Mouse (Mus musculus): ENCODE measurements around the gene Galp. TPM values are rescaled to one million over a fixed set of nuclear protein-coding genes. Genes with fewer than 3 reads are reported as not detected.
A peak's percentile ranks its signal among the peaks of the same experiment; 100 is the strongest.

Galp gene
- not detected in 2 replicates for polyA plus RNA-seq (2014; fragmentation: Nextera tagmentation; extraction: Ambion mirVana)

DNA sequence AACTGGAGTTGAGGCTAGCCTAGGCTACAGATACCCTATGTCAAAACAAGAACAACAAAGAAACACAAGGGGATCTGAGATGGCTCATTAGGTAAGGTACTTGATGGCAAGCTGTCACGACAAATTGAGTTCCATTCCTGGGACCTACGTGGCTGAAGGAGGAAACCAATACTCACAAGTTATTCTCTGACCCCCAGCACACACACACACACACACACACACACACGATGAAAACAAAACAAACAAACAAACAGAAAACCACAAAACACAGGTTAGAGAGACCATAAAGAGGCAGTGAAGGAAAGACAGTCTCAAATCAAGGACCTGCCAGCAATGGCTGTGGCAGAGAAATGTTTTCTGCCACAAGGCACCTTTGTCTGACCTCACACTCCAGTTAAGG lies at the start of gene Galp:
Gene Galp, plus strand, starts transcription at position 301 of the 400 bp plus-strand sequence.
- no peak within 1 kb of the TSS for H3K4me3 ChIP-seq (ENCODE audit: low read depth, low read length)
- H3K4me1 ChIP-seq (ENCODE audit: control insufficient read depth, insufficient read depth, low read length), result no peaks in the 10 kb centered on the region
- H3K9me3 ChIP-seq (replicated peaks; ENCODE audit: control insufficient read depth, low read length), result no peaks in the 10 kb centered on the region
- 54% methylated on average over 3 of the region's 3 CpGs for WGBS
- ATAC-seq (replicated peaks; ENCODE audit: insufficient number of reproducible peaks, low FRiP score, low TSS enrichment, low read depth) (no peak), DNase-seq (ENCODE audit: low spot score) (no peak)
- H3K9ac ChIP-seq (replicated peaks; ENCODE audit: low read length), result no peak within 1 kb of the TSS
- no peak within 1 kb of the TSS for H3K4me2 ChIP-seq (ENCODE audit: low read depth, low read length)
- no peak within 1 kb of the TSS for H3K27ac ChIP-seq (replicated peaks; ENCODE audit: low read depth, low read length)
- no peaks in the 10 kb centered on the region for H3K36me3 ChIP-seq (replicated peaks; ENCODE audit: control insufficient read depth, insufficient read depth, low read depth, low read length)
- no peaks in the 10 kb centered on the region for H3K27me3 ChIP-seq (ENCODE audit: control insufficient read depth, insufficient read depth, low read length)

DNA sequence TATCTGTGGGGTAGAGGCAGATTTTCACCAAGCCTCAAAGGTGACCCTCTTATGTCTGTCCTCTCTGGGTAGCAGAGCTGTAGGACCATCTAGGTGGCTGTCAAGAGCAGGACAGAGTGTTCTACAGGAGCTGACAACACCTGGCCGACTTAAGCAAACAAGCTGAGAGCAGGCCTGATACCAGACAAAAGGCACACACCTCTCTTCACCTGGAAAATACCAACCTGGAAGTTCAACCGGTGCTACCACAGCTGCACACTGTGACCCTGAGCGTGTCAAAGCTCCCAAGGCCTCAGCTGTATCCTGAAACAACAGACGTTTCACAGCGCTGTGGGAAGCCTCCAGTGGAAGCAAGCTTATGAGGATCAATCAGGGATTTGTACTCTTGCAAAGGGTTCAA lies 49.2 kb upstream of the Galp start:
- DNase-seq (ENCODE audit: low spot score) (no peak), ATAC-seq (replicated peaks; ENCODE audit: insufficient number of reproducible peaks, low FRiP score, low TSS enrichment, low read depth) (no peak)
- H3K27me3 ChIP-seq (ENCODE audit: control insufficient read depth, insufficient read depth, low read length), result no peaks in the 10 kb centered on the region
- 87% methylated on average over 5 of the region's 5 CpGs for WGBS
- no peaks in the 10 kb centered on the region for H3K9me3 ChIP-seq (replicated peaks; ENCODE audit: control insufficient read depth, low read length)
- H3K4me2 ChIP-seq (ENCODE audit: low read depth, low read length), result no peak overlapping the region
- no peak overlapping the region for H3K4me3 ChIP-seq (ENCODE audit: low read depth, low read length)
- H3K27ac ChIP-seq (replicated peaks; ENCODE audit: low read depth, low read length), result no peak overlapping the region
- no peaks in the 10 kb centered on the region for H3K4me1 ChIP-seq (ENCODE audit: control insufficient read depth, insufficient read depth, low read length)
- no peaks in the 10 kb centered on the region for H3K36me3 ChIP-seq (replicated peaks; ENCODE audit: control insufficient read depth, insufficient read depth, low read depth, low read length)
- no peak overlapping the region; the same call in 1 of the 2 replicates for H3K9ac ChIP-seq (replicated peaks; ENCODE audit: low read length)

DNA sequence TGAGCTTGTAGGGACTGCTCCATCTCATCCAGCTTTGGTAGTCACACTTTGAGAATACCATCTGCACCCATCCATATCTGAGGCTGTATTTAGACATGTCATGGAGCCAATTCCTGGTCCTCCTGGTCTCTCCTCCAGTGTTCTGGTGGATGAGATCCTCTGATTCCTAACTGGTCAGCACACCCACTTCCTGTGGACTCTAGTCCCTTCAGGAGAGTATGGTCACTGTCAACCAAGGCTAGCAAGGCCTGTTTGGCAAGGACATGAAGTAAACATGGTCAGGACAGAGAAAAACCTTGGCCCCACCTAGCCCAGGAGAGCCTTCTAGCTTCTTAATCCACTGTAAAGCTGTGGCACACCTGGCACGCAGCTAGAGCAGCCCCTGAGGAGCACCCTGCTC lies 45.6 kb upstream of the Galp start:
- DNase-seq (ENCODE audit: low spot score) (no peak), ATAC-seq (replicated peaks; ENCODE audit: insufficient number of reproducible peaks, low FRiP score, low TSS enrichment, low read depth) (no peak)
- Histone ChIP-seq H3K27ac (replicated peaks; ENCODE audit: low read depth, low read length) (no peak overlapping the region), H3K4me3 (ENCODE audit: low read depth, low read length) (no peak overlapping the region), H3K9me3 (replicated peaks; ENCODE audit: control insufficient read depth, low read length) (no peaks in the 10 kb centered on the region), H3K27me3 (ENCODE audit: control insufficient read depth, insufficient read depth, low read length) (no peaks in the 10 kb centered on the region), H3K36me3 (replicated peaks; ENCODE audit: control insufficient read depth, insufficient read depth, low read depth, low read length) (no peaks in the 10 kb centered on the region), H3K9ac (replicated peaks; ENCODE audit: low read length) (no peak overlapping the region), H3K4me1 (ENCODE audit: control insufficient read depth, insufficient read depth, low read length) (no peaks in the 10 kb centered on the region), H3K4me2 (ENCODE audit: low read depth, low read length) (no peak overlapping the region)
- WGBS, result 94% methylated on average over 1 of the region's 1 CpGs

DNA sequence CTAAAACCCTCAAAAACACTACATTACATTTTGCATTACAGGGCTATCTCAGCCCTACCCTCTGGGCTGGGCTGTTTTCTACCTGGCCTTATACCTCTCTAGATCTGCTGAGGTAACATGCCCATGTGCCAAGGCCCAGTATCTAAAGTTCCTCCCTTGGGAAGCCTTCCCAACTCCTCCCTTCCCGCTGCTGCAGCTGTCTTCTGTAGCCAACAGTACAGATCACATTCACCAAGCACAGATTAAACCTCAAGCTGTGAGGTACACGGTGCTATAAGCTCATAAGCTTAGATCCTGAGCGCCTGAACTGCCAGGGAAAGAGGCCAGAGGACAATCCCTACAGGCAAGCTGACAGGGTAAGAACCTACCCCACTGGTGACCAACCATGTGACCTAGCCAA lies 44.9 kb upstream of the Galp start:
- Histone ChIP-seq H3K9ac (replicated peaks; ENCODE audit: low read length) (no peak overlapping the region), H3K27me3 (ENCODE audit: control insufficient read depth, insufficient read depth, low read length) (no peaks in the 10 kb centered on the region), H3K4me2 (ENCODE audit: low read depth, low read length) (no peak overlapping the region), H3K4me3 (ENCODE audit: low read depth, low read length) (no peak overlapping the region), H3K4me1 (ENCODE audit: control insufficient read depth, insufficient read depth, low read length) (no peaks in the 10 kb centered on the region), H3K9me3 (replicated peaks; ENCODE audit: control insufficient read depth, low read length) (no peaks in the 10 kb centered on the region), H3K27ac (replicated peaks; ENCODE audit: low read depth, low read length) (no peak overlapping the region), H3K36me3 (replicated peaks; ENCODE audit: control insufficient read depth, insufficient read depth, low read depth, low read length) (no peaks in the 10 kb centered on the region)
- 88% methylated on average over 3 of the region's 3 CpGs for WGBS
- ATAC-seq (replicated peaks; ENCODE audit: insufficient number of reproducible peaks, low FRiP score, low TSS enrichment, low read depth) (no peak), DNase-seq (ENCODE audit: low spot score) (no peak)

DNA sequence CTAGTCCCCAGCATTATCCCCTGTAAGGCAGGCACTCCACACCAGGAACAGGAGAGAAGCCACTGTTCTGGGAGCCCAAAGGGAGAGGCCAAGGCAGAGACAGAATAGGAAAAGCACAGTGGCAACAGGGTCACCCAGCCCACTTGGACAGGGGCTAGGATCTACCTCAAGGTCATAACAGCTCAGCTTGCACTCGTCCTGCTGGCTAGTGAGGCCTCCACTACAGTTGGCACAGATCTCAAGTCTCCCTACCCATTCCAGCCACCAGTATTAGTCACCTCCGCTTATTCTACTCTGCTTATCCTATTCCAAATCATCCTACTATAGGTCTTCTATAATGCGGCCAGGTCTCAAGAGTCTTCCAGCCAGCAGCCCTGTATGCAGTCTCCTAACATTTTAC lies 43.8 kb upstream of the Galp start:
- no peak overlapping the region for H3K4me2 ChIP-seq (ENCODE audit: low read depth, low read length)
- H3K9ac ChIP-seq (replicated peaks; ENCODE audit: low read length), result no peak overlapping the region
- ATAC-seq (replicated peaks; ENCODE audit: insufficient number of reproducible peaks, low FRiP score, low TSS enrichment, low read depth) (no peak), DNase-seq (ENCODE audit: low spot score) (no peak)
- H3K4me1 ChIP-seq (ENCODE audit: control insufficient read depth, insufficient read depth, low read length), result no peaks in the 10 kb centered on the region
- 87% methylated on average over 3 of the region's 3 CpGs for WGBS
- H3K27ac ChIP-seq (replicated peaks; ENCODE audit: low read depth, low read length), result no peak overlapping the region
- H3K36me3 ChIP-seq (replicated peaks; ENCODE audit: control insufficient read depth, insufficient read depth, low read depth, low read length), result no peaks in the 10 kb centered on the region
- no peak overlapping the region for H3K4me3 ChIP-seq (ENCODE audit: low read depth, low read length)
- no peaks in the 10 kb centered on the region for H3K27me3 ChIP-seq (ENCODE audit: control insufficient read depth, insufficient read depth, low read length)
- H3K9me3 ChIP-seq (replicated peaks; ENCODE audit: control insufficient read depth, low read length), result no peaks in the 10 kb centered on the region

DNA sequence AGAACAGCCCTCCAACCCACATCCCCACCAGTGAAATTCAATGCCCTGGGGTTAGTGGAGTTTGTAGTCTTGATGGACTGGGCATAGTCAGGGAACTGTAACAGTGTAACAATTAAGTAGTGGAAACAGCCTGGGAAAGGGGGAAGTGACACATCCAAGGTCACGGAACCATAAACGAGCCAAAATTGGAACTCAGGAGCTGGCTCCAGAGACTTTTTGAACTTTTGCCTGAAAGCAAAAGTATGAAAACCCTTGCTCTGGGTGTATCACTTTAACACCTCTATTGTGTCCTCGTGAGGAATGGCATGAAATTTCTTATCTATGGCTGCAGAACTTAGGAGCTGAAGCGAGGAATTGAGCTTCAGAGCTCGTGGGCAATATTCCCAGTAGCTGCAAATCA lies 42.7 kb upstream of the Galp start:
- Histone ChIP-seq H3K4me2 (ENCODE audit: low read depth, low read length) (no peak overlapping the region; the same call in 1 of the 2 replicates), H3K27ac (replicated peaks; ENCODE audit: low read depth, low read length) (no peak overlapping the region), H3K9ac (replicated peaks; ENCODE audit: low read length) (no peak overlapping the region; the same call in 1 of the 2 replicates), H3K4me3 (ENCODE audit: low read depth, low read length) (peak overlapping the region; percentile 84), H3K9me3 (replicated peaks; ENCODE audit: control insufficient read depth, low read length) (no peaks in the 10 kb centered on the region), H3K4me1 (ENCODE audit: control insufficient read depth, insufficient read depth, low read length) (no peaks in the 10 kb centered on the region), H3K27me3 (ENCODE audit: control insufficient read depth, insufficient read depth, low read length) (no peaks in the 10 kb centered on the region), H3K36me3 (replicated peaks; ENCODE audit: control insufficient read depth, insufficient read depth, low read depth, low read length) (no peaks in the 10 kb centered on the region)
- no peak for ATAC-seq (replicated peaks; ENCODE audit: insufficient number of reproducible peaks, low FRiP score, low TSS enrichment, low read depth)
- 87% methylated on average over 5 of the region's 5 CpGs for WGBS
- no peak for DNase-seq (ENCODE audit: low spot score)

DNA sequence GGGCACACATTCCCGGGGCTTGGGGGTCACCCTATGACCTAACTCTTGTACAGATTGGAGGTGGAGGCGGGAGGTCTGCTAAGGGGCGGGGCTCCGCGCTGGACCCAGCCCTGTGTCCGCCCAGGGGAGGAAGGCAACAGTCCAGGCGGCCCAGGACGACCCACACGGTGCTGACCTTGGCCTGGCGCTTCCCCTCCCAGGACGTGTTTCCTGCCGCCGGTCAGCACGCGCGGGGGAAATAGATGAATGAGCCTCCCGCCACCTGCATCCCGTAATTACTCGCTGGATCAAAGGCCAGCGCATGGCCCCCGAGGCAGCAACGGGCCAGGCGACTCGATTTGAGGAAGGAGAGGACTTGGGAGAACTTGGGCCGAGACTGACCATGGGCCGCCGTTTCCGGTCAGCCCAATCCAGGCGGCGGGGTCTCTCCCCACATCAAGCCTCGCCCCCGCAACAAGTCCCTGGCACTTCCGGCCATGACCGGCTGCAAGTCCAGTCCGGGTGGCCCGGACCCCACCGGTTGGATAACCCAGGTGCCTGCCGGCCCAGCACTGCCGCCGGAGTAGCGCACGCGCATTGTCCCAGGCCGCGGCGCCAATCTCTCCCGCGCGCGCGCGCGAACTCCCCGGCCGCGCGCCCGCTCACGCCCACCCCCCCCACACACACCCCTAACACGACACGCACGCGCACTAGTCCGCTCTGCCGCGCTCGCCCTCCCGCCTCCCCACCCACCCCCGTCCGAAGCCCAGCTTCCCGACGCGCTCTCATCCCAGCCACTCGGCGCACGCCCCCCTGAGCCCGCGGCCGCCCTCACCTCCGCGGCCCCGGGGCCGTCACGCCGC lies 41.6 kb upstream of the Galp start:
- peak overlapping the region; percentile 89 for H3K9ac ChIP-seq (replicated peaks; ENCODE audit: low read length)
- peak overlapping the region; percentile 78 for H3K27ac ChIP-seq (replicated peaks; ENCODE audit: low read depth, low read length)
- DNase-seq (ENCODE audit: low spot score) (peak; percentile 85), ATAC-seq (replicated peaks; ENCODE audit: insufficient number of reproducible peaks, low FRiP score, low TSS enrichment, low read depth) (peak; percentile 76)
- H3K27me3 ChIP-seq (ENCODE audit: control insufficient read depth, insufficient read depth, low read length), result no peaks in the 10 kb centered on the region
- H3K4me1 ChIP-seq (ENCODE audit: control insufficient read depth, insufficient read depth, low read length), result no peaks in the 10 kb centered on the region
- peak overlapping the region; percentile 85 for H3K4me2 ChIP-seq (ENCODE audit: low read depth, low read length)
- no peaks in the 10 kb centered on the region for H3K9me3 ChIP-seq (replicated peaks; ENCODE audit: control insufficient read depth, low read length)
- WGBS, result under 1% methylated on average over 78 of the region's 85 CpGs
- no peaks in the 10 kb centered on the region for H3K36me3 ChIP-seq (replicated peaks; ENCODE audit: control insufficient read depth, insufficient read depth, low read depth, low read length)
- peak overlapping the region; percentile 84 for H3K4me3 ChIP-seq (ENCODE audit: low read depth, low read length)

DNA sequence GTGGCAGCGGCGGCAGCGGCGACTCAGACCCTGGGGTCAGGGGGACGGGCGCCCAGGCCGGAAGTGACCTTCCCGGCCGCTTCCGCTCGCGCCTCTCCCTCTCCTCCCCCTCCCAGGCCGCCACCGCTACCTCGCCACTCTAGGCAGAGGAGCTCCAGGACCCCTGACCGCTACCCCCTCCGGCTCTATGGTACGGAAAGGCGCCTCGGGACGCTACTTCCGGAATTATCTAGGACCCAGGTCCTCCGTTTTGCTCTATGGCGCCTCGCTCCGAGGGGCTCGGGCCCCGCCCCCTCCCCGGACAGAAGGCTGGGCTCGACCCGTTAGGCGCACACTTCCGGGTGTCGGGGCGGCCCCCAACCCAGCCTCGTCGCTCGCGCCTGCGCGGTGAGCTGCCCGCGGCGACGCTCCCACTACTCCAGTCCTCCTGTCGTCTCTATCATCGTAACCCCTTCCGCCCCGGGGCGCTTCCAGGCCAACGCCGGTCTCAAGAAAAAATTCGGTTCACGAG lies 40.9 kb upstream of the Galp start, which contains the start of gene Zfp787:
Gene Zfp787, minus strand, starts transcription at position 97 of the 511 bp plus-strand sequence.
- H3K9me3 ChIP-seq (replicated peaks; ENCODE audit: control insufficient read depth, low read length), result no peaks in the 10 kb centered on the region
- peak within 1 kb of the TSS; percentile 85 for H3K4me2 ChIP-seq (ENCODE audit: low read depth, low read length)
- H3K4me3 ChIP-seq (ENCODE audit: low read depth, low read length), result peak within 1 kb of the TSS; percentile 84
- WGBS, result under 1% methylated on average over 53 of the region's 54 CpGs
- H3K36me3 ChIP-seq (replicated peaks; ENCODE audit: control insufficient read depth, insufficient read depth, low read depth, low read length), result no peaks in the 10 kb centered on the region
- H3K4me1 ChIP-seq (ENCODE audit: control insufficient read depth, insufficient read depth, low read length), result no peaks in the 10 kb centered on the region
- peak within 1 kb of the TSS; percentile 89 for H3K9ac ChIP-seq (replicated peaks; ENCODE audit: low read length)
- H3K27me3 ChIP-seq (ENCODE audit: control insufficient read depth, insufficient read depth, low read length), result no peaks in the 10 kb centered on the region
- ATAC-seq (replicated peaks; ENCODE audit: insufficient number of reproducible peaks, low FRiP score, low TSS enrichment, low read depth), result peak; percentile 99
- peak; percentile 97 for DNase-seq (ENCODE audit: low spot score)
- peak within 1 kb of the TSS; percentile 78 for H3K27ac ChIP-seq (replicated peaks; ENCODE audit: low read depth, low read length)

Measured in embryonic facial prominence, embryonic 11.5 days (tissue).